Mouse (Mus musculus): Measurements from ENCODE around the gene Prickle1.

GRCm38 (mm10) chr15:93611536-93612300, 16.0 kb upstream of the Prickle1 start:
- TF ChIP-seq POLR2A (IDR thresholded peaks at IDR 0.05; ENCODE audit: borderline replicate concordance, control insufficient read depth, low read depth, low read length): no peak
- TF ChIP-seq CTCF (IDR thresholded peaks at IDR 0.05; ENCODE audit: control insufficient read depth, insufficient read depth, low read length): no peak
